Mouse (Mus musculus) hindbrain, embryonic 13.5 days (tissue): ENCODE measurements at regions not wholly inside any gene's neighbourhood (a gene's known extent, or its start where the extent isn't known, plus 50 kb on each side); places are given as distances from the start of the nearest gene placed in this dataset.

Experiments
- ATAC-seq: fragments of 200-750 bp; cut with Nextera tagmentation; 2 replicates; pipeline ENCODE4 v1.8.0; 2017; ENCODE audit warnings: moderate TSS enrichment; ENCODE audit not compliant: low FRiP score
- H3K27ac ChIP-seq: fragments of 300-500 bp; sonication (generic); 2 replicates; pipeline ENCODE4 v1.5.1; 2015; ENCODE audit warnings: inconsistent platforms, mild to moderate bottlenecking, moderate library complexity
- H3K27me3 ChIP-seq: fragments of 300-500 bp; sonication (generic); 2 replicates; pipeline ENCODE4 v1.6.1; 2015; ENCODE audit warnings: mild to moderate bottlenecking, inconsistent platforms
- H3K36me3 ChIP-seq: fragments of 300-500 bp; sonication (generic); 2 replicates; pipeline ENCODE4 v1.6.1; 2015; ENCODE audit warnings: mild to moderate bottlenecking, inconsistent platforms
- H3K4me1 ChIP-seq: fragments of 300-500 bp; sonication (generic); replicated peaks from 2 replicates; pipeline ENCODE4 v1.6.1; 2015; ENCODE audit warnings: inconsistent platforms
- H3K4me2 ChIP-seq: fragments of 300-500 bp; sonication (generic); 2 replicates; pipeline ENCODE4 v1.6.1; 2015; ENCODE audit warnings: inconsistent platforms, mild to moderate bottlenecking, moderate library complexity
- H3K4me3 ChIP-seq: fragments of 300-500 bp; sonication (generic); 2 replicates; pipeline ENCODE4 v1.5.1; 2015; ENCODE audit warnings: mild to moderate bottlenecking, inconsistent platforms
- H3K9ac ChIP-seq: fragments of 300-500 bp; sonication (generic); 2 replicates; pipeline ENCODE4 v1.6.1; 2015; ENCODE audit warnings: mild to moderate bottlenecking, inconsistent platforms
- H3K9me3 ChIP-seq: fragments of 300-500 bp; sonication (generic); 2 replicates; pipeline ENCODE4 v1.6.1; 2016; ENCODE audit warnings: inconsistent platforms
- WGBS: fragments of 180-500 bp; shearing (Covaris S2); methylation state at CpG from one replicate; pipeline ENCODE4 v1.1.7; 2015; 5-methylcytosine and 5-hydroxymethylcytosine counted together

GRCm38 (mm10) chr17:9760706-9761059, 91.2 kb upstream of the Pabpc6 start:
- Histone ChIP-seq H3K4me2 (no peak overlapping the region), H3K27me3 (no peaks in the 10 kb centered on the region), H3K36me3 (no peaks in the 10 kb centered on the region), H3K9me3 (no peaks in the 10 kb centered on the region), H3K9ac (no peak overlapping the region), H3K4me3 (no peak overlapping the region), H3K4me1 (peaks cover 49% of the 10 kb centered on the region), H3K27ac (peak overlapping the region; percentile 83)
- WGBS, result 77% methylated on average over 2 of the region's 2 CpGs
- no peak for ATAC-seq

GRCm38 (mm10) chr17:9760026-9760705, 90.6 kb upstream of the Pabpc6 start:
- Histone ChIP-seq H3K9ac (no peak overlapping the region), H3K27ac (peak overlapping the region; percentile 83), H3K9me3 (no peaks in the 10 kb centered on the region), H3K36me3 (no peaks in the 10 kb centered on the region), H3K4me3 (no peak overlapping the region), H3K27me3 (no peaks in the 10 kb centered on the region), H3K4me1 (peaks cover 48% of the 10 kb centered on the region), H3K4me2 (no peak overlapping the region)
- ATAC-seq, result no peak
- 43% methylated on average over 8 of the region's 8 CpGs for WGBS

DNA sequence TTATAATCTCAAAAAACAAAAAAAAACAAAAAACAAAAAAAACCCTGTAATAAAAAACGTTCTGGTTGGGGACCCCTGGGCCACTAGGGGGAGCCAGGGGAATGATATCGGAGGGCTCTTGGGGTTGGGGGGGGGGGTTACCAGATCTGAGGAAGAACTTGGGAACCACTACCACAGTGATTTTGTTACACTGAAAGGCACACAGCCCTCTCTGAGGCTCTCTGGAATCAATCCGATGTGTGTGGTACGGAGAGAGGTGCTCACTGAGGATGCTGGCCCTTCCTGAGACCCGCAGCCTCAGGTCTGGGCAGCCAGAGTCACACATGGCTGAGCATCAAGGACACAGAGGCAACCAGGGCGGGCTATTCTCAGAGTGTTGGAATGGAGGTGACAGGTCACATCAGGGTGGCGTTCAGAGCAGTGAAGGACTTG, 89.9 kb upstream of the Pabpc6 start:
- Histone ChIP-seq H3K4me2 (no peak overlapping the region), H3K4me1 (peaks cover 41% of the 10 kb centered on the region), H3K36me3 (no peaks in the 10 kb centered on the region), H3K9me3 (no peaks in the 10 kb centered on the region), H3K4me3 (no peak overlapping the region), H3K27ac (peak overlapping the region; percentile 83), H3K9ac (no peak overlapping the region), H3K27me3 (no peaks in the 10 kb centered on the region)
- ATAC-seq, result no peak
- 13% methylated on average over 7 of the region's 7 CpGs for WGBS

GRCm38 (mm10) chr17:9757725-9758251, 88.3 kb upstream of the Pabpc6 start:
- Histone ChIP-seq H3K9ac (no peak overlapping the region), H3K27me3 (no peaks in the 10 kb centered on the region), H3K4me1 (peaks cover 28% of the 10 kb centered on the region), H3K27ac (peak overlapping the region; percentile 19; the same call in 1 of the 2 replicates), H3K36me3 (no peaks in the 10 kb centered on the region), H3K4me2 (no peak overlapping the region), H3K9me3 (no peaks in the 10 kb centered on the region), H3K4me3 (no peak overlapping the region)
- WGBS, result 90% methylated on average over 4 of the region's 4 CpGs
- ATAC-seq, result no peak

GRCm38 (mm10) chr17:9756675-9757074, 87.2 kb upstream of the Pabpc6 start:
- Histone ChIP-seq H3K27me3 (no peaks in the 10 kb centered on the region), H3K9ac (no peak overlapping the region), H3K27ac (no peak overlapping the region), H3K36me3 (no peaks in the 10 kb centered on the region), H3K9me3 (no peaks in the 10 kb centered on the region), H3K4me1 (peaks cover 21% of the 10 kb centered on the region), H3K4me2 (no peak overlapping the region), H3K4me3 (no peak overlapping the region)
- WGBS, result 83% methylated on average over 12 of the region's 12 CpGs
- no peak for ATAC-seq

DNA sequence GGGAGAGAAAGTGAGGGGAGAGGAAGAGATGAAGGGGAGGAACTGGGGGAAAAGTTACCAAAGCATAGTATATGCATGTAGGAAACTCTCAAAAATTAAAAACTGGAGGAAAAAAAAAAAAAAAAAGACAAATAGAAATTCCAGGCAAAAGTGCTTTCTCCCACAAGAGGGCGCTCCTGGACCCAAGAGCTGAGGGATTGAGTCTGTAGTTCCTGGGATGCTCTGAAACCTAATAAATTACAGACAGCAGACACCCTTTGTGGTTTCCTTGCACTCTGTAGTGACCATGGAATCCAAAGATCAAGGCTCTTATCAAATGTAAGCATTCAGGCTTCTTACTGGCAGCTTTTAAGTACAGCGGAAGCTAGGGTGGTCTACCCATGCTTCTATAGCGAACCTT, 86.7 kb upstream of the Pabpc6 start:
- H3K36me3 ChIP-seq, result no peaks in the 10 kb centered on the region
- H3K27ac ChIP-seq, result no peak overlapping the region
- H3K4me3 ChIP-seq, result no peak overlapping the region
- no peaks in the 10 kb centered on the region for H3K27me3 ChIP-seq
- H3K9me3 ChIP-seq, result no peaks in the 10 kb centered on the region
- no peak overlapping the region for H3K4me2 ChIP-seq
- no peak for ATAC-seq
- 57% methylated on average over 3 of the region's 3 CpGs for WGBS
- H3K4me1 ChIP-seq, result peaks cover 20% of the 10 kb centered on the region
- no peak overlapping the region for H3K9ac ChIP-seq

- 84% methylated on average over 4 of the region's 4 CpGs for WGBS
- H3K4me2 ChIP-seq, result no peak overlapping the region
- H3K27me3 ChIP-seq, result no peaks in the 10 kb centered on the region
These were observed 86.1 kb upstream of the Pabpc6 start for GRCm38 (mm10) chr17:9755576-9755975.

GRCm38 (mm10) chr17:9754884-9755405, 85.4 kb upstream of the Pabpc6 start:
- H3K9ac ChIP-seq, result no peak overlapping the region
- H3K27ac ChIP-seq, result no peak overlapping the region
- no peaks in the 10 kb centered on the region for H3K27me3 ChIP-seq
- H3K9me3 ChIP-seq, result no peaks in the 10 kb centered on the region
- H3K4me1 ChIP-seq, result peaks cover 13% of the 10 kb centered on the region
- 85% methylated on average over 2 of the region's 2 CpGs for WGBS
- ATAC-seq, result no peak
- no peak overlapping the region for H3K4me3 ChIP-seq
- no peak overlapping the region for H3K4me2 ChIP-seq
- no peaks in the 10 kb centered on the region for H3K36me3 ChIP-seq

More at GRCm38 (mm10) chr17:9755576-9755975, 86.1 kb upstream of the Pabpc6 start:
- H3K4me3 ChIP-seq, result no peak overlapping the region
- no peaks in the 10 kb centered on the region for H3K9me3 ChIP-seq
- no peaks in the 10 kb centered on the region for H3K36me3 ChIP-seq
- peaks cover 20% of the 10 kb centered on the region for H3K4me1 ChIP-seq
- H3K27ac ChIP-seq, result no peak overlapping the region
- H3K9ac ChIP-seq, result no peak overlapping the region
- no peak for ATAC-seq

- H3K4me1 ChIP-seq, result 0 out of 2 replicates have a peak, but pooled peaks cover 7% of the 10 kb centered on the region
- no peak for ATAC-seq
- H3K4me3 ChIP-seq, result no peak overlapping the region
- no peak overlapping the region for H3K4me2 ChIP-seq
- H3K9me3 ChIP-seq, result no peaks in the 10 kb centered on the region
- no peak overlapping the region for H3K27ac ChIP-seq
- H3K9ac ChIP-seq, result no peak overlapping the region
- H3K36me3 ChIP-seq, result no peaks in the 10 kb centered on the region
- 93% methylated on average over 4 of the region's 4 CpGs for WGBS
- no peaks in the 10 kb centered on the region for H3K27me3 ChIP-seq
These were observed 83.3 kb upstream of the Pabpc6 start for GRCm38 (mm10) chr17:9752848-9753247.

GRCm38 (mm10) chr17:9751348-9752170, 82.0 kb upstream of the Pabpc6 start:
- WGBS, result 43% methylated on average over 13 of the region's 13 CpGs
- H3K9ac ChIP-seq, result no peak overlapping the region
- no peaks in the 10 kb centered on the region for H3K27me3 ChIP-seq
- no peaks in the 10 kb centered on the region for H3K9me3 ChIP-seq
- H3K4me1 ChIP-seq, result 0 out of 2 replicates have a peak, but pooled peaks cover 6% of the 10 kb centered on the region
- H3K4me3 ChIP-seq, result no peak overlapping the region
- ATAC-seq, result peak; percentile 39; the same call in 1 of the 2 replicates
- no peak overlapping the region for H3K4me2 ChIP-seq
- no peaks in the 10 kb centered on the region for H3K36me3 ChIP-seq
- H3K27ac ChIP-seq, result peak overlapping the region; percentile 30

- no peak overlapping the region for H3K9ac ChIP-seq
- no peak overlapping the region for H3K4me3 ChIP-seq
- ATAC-seq, result no peak
- no peaks in the 10 kb centered on the region for H3K9me3 ChIP-seq
- H3K27me3 ChIP-seq, result no peaks in the 10 kb centered on the region
- H3K36me3 ChIP-seq, result no peaks in the 10 kb centered on the region
- no peak overlapping the region for H3K27ac ChIP-seq
- 0 out of 2 replicates have a peak, but pooled peaks cover 3% of the 10 kb centered on the region for H3K4me1 ChIP-seq
- no peak overlapping the region for H3K4me2 ChIP-seq
- WGBS, result 93% methylated on average over 8 of the region's 8 CpGs
These were observed 80.5 kb upstream of the Pabpc6 start for GRCm38 (mm10) chr17:9750046-9750445.

DNA sequence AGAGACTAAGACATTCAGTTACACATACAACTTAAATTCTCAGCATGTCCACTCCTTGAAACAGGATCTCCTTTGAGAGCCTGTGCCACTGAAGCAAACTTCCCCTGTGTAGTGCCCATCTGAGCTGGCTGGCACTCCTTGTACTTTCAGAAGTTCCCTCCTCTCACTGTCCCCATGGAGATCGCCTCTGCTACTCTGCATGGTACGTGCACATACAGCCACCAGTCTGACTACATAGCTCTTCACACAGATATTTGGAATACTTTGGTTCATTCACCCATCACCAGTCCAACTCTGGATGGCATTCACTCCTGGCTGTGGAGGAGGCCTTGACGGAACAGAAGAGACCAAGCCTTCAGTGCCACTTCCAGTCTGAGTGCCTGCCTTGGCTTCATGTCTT, 79.8 kb upstream of the Pabpc6 start:
- H3K27me3 ChIP-seq, result no peaks in the 10 kb centered on the region
- H3K4me2 ChIP-seq, result no peak overlapping the region
- no peak for ATAC-seq
- H3K9ac ChIP-seq, result no peak overlapping the region
- 0 out of 2 replicates have a peak, but pooled peaks cover 3% of the 10 kb centered on the region for H3K4me1 ChIP-seq
- WGBS, result 96% methylated on average over 3 of the region's 3 CpGs
- no peak overlapping the region for H3K4me3 ChIP-seq
- H3K9me3 ChIP-seq, result no peaks in the 10 kb centered on the region
- no peak overlapping the region for H3K27ac ChIP-seq
- H3K36me3 ChIP-seq, result no peaks in the 10 kb centered on the region
